25 mouse cellular contexts compared by ENCODE assay signal in the genomic region with DNA sequence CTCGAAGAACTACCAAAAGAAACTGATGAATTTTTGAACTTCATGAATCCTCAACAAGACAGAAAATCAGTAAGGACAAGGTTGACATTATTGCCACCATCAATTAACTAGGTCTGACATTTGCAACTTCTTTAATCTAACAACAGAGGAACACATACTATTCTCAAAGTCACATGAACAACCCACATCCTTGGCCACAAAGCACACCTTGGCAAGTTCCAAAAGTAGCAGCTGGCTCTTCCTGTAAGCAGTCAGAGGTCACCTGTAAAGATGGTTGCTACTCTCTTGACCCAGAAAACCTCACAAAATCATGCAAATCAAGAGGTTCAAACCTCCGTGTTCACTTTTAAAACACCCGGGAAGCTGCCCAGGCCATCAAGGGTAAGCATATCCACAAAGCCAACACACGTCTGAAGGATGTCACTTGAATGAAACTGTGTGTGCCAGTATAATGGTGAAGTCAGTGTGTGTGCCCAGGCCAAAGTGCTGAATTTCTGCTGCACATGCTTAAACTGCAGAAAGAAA. TPM values are rescaled to one million over a fixed set of nuclear protein-coding genes. Genes with fewer than 3 reads are reported as not detected.
A peak's percentile ranks its signal among the peaks of the same experiment; 100 is the strongest.
DNase-seq lines count a peak whose midpoint lies in the region; ATAC-seq and TF ChIP-seq lines count a peak whose summit lies in the region.
"Had no signal": no experiment of that assay in that cellular context is flagged by ENCODE, and none has a peak within 500 bp of the region (broad histone marks: within the 10 kb centered on the region; RNA-seq: fewer than 3 reads in every experiment).

No protein-coding gene starts in this region.

- no peak for DNase-seq in gastrocnemius, adult 2 months
- no peak for DNase-seq in gastrocnemius, postnatal 25 days
- DNase-seq in CD4-positive helper T cell, adult 2 months (ENCODE audit: low read depth, low spot score), result peak; percentile 70
- DNase-seq in thymus, postnatal 14 days, result peak; percentile 64
- no peak for DNase-seq in left cerebral cortex, postnatal 10 days (ENCODE audit: extremely low spot score in 1 of 2, low spot score in 2 of 2)
- no peak for DNase-seq in frontal cortex, postnatal 36 days (ENCODE audit: low spot score in 2 of 2)
- DNase-seq in left cerebral cortex, postnatal 4 days, result no peak
- DNase-seq: cerebellum, adult 11 months; lung, embryonic 14.5 days; lung, postnatal 4 days had no signal

- H3K4me3 ChIP-seq in gastrocnemius, adult 2 months, result no peak overlapping the region
- H3K4me3 ChIP-seq: embryonic facial prominence, embryonic 10.5 days; forebrain, embryonic 13.5 days; hindbrain, embryonic 13.5 days; liver, embryonic 12.5 days; midbrain, embryonic 12.5 days; myocyte had no signal

- ATAC-seq in inflammation-experienced regulatory T-cells, adult 6 months, result peak; percentile 87
- ATAC-seq: forebrain, embryonic 13.5 days; intestine, postnatal 0 days; liver, embryonic 12.5 days had no signal

- intact Hi-C loops in gastrocnemius, adult 2 months (cut with DNase I), result no loop called here
- intact Hi-C loops in left cerebral cortex, postnatal 10 days (cut with DNase I), result no loop called here
- intact Hi-C loops in left cerebral cortex, postnatal 4 days (cut with DNase I), result no loop called here

- TF ChIP-seq CTCF in gastrocnemius, adult 2 months (IDR thresholded peaks at IDR 0.05), result no peak

- peak overlapping the region; percentile 24; the same call in 1 of the 2 replicates for H3K27ac ChIP-seq in gastrocnemius, adult 2 months
- H3K27ac ChIP-seq: embryonic facial prominence, embryonic 10.5 days; forebrain, embryonic 13.5 days; hindbrain, embryonic 13.5 days; liver, embryonic 12.5 days; midbrain, embryonic 12.5 days had no signal

RNA-seq across cellular contexts. Expression of gene Trpc4ap, which starts 12.5 kb away (rescaled TPM):
- total RNA-seq in gastrocnemius, adult 2 months (2021), result 100 to 1,000 TPM in 1 of 2 experiments, 10 to 100 TPM in 1; 93.4 to 102 TPM
- 10 to 100 TPM; 84.3 to 86.1 TPM for total RNA-seq in gastrocnemius, postnatal 25 days (2021)
- 10 to 100 TPM; 38.5 to 56.7 (median 43.8) TPM for polyA plus RNA-seq in inflammation-experienced regulatory T-cells, adult 6 months (2017; shearing (Covaris generic))
- 100 to 1,000 TPM; 135 TPM for total RNA-seq in left cerebral cortex, postnatal 10 days (2021)
- 100 to 1,000 TPM; 143 to 144 TPM for total RNA-seq in left cerebral cortex, postnatal 4 days (2021)

RNA-seq across cellular contexts. Expression of gene Edem2, which starts 49.6 kb away (rescaled TPM):
- 1 to 10 TPM; 4.2 to 4.4 TPM for total RNA-seq in gastrocnemius, adult 2 months (2021)
- 1 to 10 TPM; 3.9 to 5.0 TPM for total RNA-seq in gastrocnemius, postnatal 25 days (2021)
- 10 to 100 TPM; 38.5 to 41.2 (median 39.8) TPM for polyA plus RNA-seq in inflammation-experienced regulatory T-cells, adult 6 months (2017; shearing (Covaris generic))
- total RNA-seq in left cerebral cortex, postnatal 10 days (2021), result 10 to 100 TPM; 19.2 to 19.8 TPM
- total RNA-seq in left cerebral cortex, postnatal 4 days (2021), result 10 to 100 TPM; 27.9 to 28.7 TPM

RNA-seq across cellular contexts. Expression of gene Gm17581, which starts 56.0 kb away (rescaled TPM):
- total RNA-seq in gastrocnemius, adult 2 months (2021), result not detected
- total RNA-seq in gastrocnemius, postnatal 25 days (2021), result not detected
- not detected for polyA plus RNA-seq in inflammation-experienced regulatory T-cells, adult 6 months (2017; shearing (Covaris generic))
- total RNA-seq in left cerebral cortex, postnatal 10 days (2021), result not detected
- total RNA-seq in left cerebral cortex, postnatal 4 days (2021), result not detected
- total RNA-seq: adrenal gland, adult 18-20 months; ES-E14; granulocyte monocyte progenitor cell, adult 5-6 weeks; left cerebral cortex, adult 18-20 months had no signal
- polyA plus RNA-seq: embryonic facial prominence, embryonic 10.5 days; forebrain, embryonic 13.5 days; heart, embryonic 14.5 days; hindbrain, embryonic 13.5 days; intestine, postnatal 0 days; kidney, embryonic 16.5 days; limb, embryonic 11.5 days; liver, embryonic 12.5 days; lung, embryonic 14.5 days; midbrain, embryonic 12.5 days; myocyte had no signal

Comparison
In these comparisons a context has a peak if more than half of its experiments do, and no peak if none do; other contexts are left out.
1. DNase-seq: peak in CD4-positive helper T cell, adult 2 months (single experiment) and thymus, postnatal 14 days (single experiment); none in gastrocnemius, adult 2 months (single experiment), gastrocnemius, postnatal 25 days (single experiment), left cerebral cortex, postnatal 10 days (0 of 2), frontal cortex, postnatal 36 days (0 of 2) and left cerebral cortex, postnatal 4 days (single experiment).